Mouse (Mus musculus) cerebellum, adult (tissue): ENCODE measurements around the gene Etnppl.

Experiments
- ATAC-seq: cut with Nextera tagmentation; 2 replicates; pipeline ENCODE4 v1.9.2; 2017; ENCODE audit warnings: mild to moderate bottlenecking, moderate library complexity, mixed read lengths; ENCODE audit not compliant: insufficient number of reproducible peaks, low FRiP score, low TSS enrichment

Gene Etnppl

GRCm38 (mm10) chr3:130617439-130617898 is at the start of gene Etnppl:
TSS of gene Etnppl (plus strand) at chr3:130617448.
- ATAC-seq = no peak

GRCm38 (mm10) chr3:130568331-130569095 is 48.7 kb upstream of the Etnppl start:
- ATAC-seq = no peak

DNA sequence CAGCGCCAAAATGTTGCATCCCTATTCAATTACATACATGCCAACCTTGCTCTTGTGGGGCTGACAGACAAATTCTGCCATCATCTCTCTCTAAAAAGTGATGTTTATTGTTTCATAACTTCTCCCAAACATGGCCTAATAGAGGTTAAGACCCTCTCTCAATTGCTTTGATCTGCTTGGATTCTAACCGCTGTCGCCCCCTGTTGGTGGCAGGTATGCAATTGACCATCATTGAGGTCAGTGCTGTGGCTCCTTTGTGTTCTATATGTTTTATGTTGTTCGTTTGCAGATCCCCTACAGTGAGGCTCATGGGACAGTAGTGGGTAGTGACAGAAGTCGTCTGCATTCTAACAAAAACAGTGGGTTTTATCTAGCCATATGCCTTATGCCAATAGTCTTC is 44.0 kb upstream of the Etnppl start:
- no peak for ATAC-seq

DNA sequence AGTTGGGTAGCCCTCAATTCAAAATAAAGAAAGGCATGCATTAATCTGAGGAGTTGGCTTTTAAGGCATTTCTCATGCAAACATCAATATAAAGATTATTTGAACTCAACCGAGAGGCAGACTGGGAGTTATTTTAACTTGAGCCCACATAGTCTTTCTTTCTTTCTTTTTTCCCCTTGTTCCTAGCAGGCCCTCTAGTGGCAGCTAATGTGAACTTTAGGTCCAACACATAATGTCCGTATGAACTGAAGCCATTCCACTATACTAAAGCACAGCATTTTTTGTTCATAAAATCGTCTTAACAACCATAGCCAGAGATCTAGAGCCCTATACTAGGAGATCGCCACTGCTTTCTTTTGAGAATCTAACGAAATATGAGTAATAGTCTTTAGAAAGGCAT is 42.6 kb upstream of the Etnppl start:
- ATAC-seq = no peak

- ATAC-seq = no peak
These were observed 40.6 kb upstream of the Etnppl start for GRCm38 (mm10) chr3:130576683-130577082.

DNA sequence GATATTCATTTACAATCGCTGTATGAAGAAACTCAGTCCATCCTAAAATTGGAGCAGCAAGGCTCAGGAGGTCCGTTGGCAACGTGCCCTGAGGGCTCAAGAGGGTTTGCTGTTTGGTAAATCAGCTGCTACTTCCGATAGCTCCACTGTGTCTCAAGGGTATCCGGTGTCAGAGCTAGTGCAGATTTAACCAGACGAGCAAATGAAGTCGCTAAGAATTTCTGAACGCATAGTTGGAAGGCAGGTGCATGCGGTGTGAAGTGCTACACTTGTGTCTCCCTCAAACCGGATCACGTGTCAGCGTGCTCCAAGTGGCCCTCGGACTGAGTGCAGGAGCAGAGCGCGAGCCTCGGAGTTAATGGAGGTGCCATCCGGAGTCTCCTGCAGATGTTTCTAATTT is 37.7 kb upstream of the Etnppl start:
- ATAC-seq = no peak

GRCm38 (mm10) chr3:130581577-130581976 is 35.7 kb upstream of the Etnppl start:
- ATAC-seq = no peak

DNA sequence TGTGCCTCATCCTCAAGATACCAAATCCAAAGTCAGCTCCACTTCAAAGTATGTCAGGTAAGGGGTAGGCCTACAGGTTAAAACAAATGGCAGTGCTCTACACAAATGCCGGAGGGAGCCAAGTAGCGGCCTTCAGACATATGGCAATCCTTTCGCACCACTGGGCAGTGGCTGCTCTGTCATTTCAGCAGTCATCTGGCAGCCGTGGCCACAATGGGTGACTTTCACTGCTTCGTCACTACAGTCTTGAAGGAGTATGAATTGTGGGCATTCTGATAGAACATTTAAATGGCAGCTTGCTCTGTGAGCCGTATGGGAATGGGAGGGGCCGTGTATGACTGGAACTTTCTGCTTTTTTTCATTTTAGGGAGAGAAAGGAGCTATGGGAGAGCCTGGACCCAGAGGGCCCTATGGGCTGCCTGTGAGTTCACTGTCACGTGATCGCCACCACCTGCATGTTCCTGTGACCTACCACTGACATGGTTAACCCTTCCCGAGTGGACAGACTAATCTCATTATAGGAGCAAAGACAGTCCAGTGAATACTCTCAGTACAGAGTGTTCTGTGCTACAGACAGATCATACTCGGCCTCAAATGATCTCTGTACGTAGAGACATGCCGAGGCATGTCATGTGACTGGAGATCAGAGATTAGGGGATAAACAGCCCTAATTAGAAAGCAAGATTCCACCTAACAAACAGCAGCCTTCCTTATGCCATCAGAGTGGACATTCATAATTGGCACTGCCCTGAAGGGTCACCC is 34.2 kb upstream of the Etnppl start:
- no peak for ATAC-seq

- no peak for ATAC-seq
These were observed 33.2 kb upstream of the Etnppl start for GRCm38 (mm10) chr3:130584007-130584406.

DNA sequence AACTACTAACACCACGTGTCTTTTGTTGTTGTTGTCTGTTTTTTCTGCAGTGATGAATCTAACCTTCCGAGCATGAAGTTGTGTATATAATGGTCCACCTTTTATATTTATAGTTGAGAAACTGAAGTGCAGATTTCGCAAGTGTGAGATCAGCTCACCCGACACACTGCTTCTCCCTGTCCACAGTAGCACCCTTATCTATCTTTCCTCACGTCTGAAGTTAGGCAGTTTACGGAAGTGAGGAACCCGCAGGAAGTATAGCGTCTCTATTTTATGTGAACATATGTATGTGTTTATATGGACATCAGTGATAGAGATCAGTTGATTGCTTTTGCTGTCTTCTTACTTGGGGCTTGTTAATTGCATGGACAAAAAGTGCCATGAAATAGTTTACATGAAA is 22.2 kb upstream of the Etnppl start:
- no peak for ATAC-seq

DNA sequence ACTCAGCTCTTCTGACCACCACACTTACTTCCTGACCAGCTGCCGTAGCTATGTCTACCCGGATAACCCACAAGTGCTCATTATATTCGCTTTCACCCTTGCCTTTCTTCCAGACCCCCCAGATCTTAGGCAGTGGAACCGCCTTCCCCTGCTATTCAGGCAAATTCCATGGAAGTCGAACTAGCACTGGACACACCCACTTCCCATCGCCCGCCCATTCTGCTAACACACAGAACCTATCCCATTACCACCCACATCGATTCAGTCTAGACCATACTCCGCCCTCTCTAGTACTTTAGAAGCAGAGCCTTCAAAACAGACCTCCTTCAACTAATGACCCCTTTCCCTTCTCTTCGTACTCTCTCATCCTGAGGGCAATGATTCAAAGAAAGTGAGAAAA is 15.8 kb upstream of the Etnppl start:
- no peak for ATAC-seq

DNA sequence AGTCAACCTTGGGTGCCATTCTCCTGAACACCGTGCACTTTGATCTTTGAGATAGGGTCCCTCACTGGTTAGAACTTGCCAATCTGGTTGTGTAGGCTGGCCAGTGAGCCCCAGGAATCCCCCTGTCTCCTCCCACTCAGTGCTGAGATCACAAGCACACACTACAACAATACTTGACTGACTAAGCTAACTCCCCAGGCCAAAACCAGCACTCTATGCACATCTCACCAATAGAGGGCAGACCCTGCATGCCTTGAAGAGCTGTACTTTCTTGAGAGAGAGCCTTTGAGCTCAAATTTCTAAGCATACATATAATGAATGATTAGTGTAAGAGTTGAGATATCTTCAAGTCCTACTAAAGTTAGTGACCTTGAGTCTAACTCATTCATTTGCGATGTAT is 9.3 kb upstream of the Etnppl start:
- peak; percentile 45; the same call in 1 of the 2 replicates for ATAC-seq

DNA sequence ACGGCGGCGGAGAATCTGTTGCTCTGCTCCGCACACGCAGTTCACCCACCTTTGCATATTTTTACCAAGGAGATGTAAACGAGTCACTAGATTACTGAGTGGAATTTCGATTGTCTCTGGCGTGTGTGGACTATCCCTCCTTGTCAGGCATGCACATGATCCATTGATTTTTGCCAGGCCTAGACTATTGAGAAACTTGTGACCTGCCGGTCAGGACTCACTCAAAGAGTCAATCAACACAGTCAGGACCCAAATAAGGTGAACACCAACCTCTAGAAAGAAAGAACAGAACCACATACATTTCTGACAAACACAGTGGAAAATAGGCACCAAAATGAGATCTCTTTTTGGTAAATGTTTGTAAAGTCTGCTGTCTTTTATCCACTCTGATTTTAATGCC is 2.8 kb upstream of the Etnppl start:
- ATAC-seq = no peak

DNA sequence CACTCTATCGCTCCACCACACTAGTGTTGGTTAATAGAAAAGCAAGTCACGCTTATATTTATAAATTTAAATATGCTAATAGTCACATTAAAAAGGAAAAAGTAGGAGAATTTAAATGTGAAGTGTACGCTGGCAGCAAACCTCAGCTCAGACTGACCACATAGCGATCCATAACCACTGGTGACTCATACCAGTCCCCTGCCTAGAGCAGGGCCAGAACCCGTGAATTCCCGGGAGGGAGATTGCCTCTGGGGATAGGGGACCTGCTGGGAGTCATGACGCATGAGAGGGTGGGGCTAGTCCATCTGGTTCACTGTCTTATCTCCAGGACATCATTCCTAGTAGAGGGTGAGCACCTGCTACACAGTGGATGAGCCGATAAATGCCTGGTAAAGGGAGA is 1.6 kb upstream of the Etnppl start:
- ATAC-seq = no peak

- no peak for ATAC-seq
These were observed 3.4 kb downstream of the Etnppl start for GRCm38 (mm10) chr3:130620517-130621146.

- ATAC-seq = no peak
These were observed 11.1 kb downstream of the Etnppl start for GRCm38 (mm10) chr3:130628358-130628757.

DNA sequence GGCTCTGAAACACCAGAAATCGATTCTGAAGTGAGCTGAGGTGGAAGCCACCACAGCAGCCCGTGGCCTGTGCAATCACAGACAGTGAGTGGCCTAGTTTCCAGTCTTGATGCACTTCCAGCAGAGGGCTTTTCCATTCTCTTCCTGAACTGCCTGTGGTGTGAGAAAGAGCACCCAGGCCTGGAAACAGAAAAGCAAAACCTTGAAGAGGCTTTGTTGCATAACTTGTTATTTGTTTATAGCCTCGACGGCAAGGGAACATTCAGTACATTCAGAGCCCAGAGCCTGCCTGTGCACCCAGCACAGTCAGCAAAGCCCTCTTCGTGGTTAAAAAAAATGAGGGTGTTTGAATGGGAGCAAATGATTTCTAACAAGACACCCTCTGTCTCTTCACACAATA is 16.6 kb downstream of the Etnppl start:
- peak; percentile 71 for ATAC-seq

GRCm38 (mm10) chr3:130646110-130646810 is 29.0 kb downstream of the Etnppl start:
- no peak for ATAC-seq

DNA sequence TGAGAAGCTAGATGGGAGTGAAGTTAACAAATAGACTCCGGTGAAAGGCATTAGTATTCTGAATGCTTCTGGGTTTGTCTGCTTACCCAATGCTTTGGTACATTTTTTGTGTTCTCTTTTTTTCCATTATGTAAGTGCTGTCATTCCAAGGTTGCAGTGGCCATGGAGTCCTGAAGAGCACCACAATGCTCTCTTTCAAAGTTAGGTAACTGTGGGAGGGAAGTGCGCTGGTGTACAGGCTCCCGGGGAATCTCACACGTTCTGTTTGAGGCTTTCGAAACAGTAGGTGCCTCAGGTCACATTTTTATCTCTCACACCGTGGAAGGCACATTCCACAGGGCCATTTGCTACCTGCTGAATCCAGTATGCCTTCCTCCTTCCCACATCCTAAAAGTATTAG is 32.3 kb downstream of the Etnppl start:
- ATAC-seq = no peak

GRCm38 (mm10) chr3:130660619-130661018 is 43.4 kb downstream of the Etnppl start:
- ATAC-seq = no peak

DNA sequence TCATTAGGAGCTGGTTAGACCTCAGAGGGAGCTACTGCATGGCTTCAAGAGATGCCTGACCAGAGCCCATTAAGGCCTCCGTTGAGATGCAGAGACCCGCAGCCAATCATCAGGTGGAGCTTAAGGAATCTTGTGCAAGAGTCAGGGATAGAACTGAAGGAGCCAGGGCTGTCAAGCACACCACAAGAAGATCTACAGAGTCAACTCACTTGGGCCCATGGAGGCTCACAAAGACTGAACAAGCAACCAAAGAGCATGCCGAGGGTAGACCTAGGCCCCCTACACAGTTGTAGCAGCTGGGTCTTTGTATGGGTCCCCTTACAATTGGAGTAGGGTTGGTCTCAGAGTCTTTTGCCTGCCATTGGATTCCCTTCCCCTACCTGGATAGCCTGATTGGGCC is 45.2 kb downstream of the Etnppl start:
- ATAC-seq = no peak
